Mouse (Mus musculus): Measurements from ENCODE around the gene Tcf7l1. TPM values are rescaled to one million over a fixed set of nuclear protein-coding genes. Genes with fewer than 3 reads are reported as not detected.

Gene Tcf7l1
- polyA plus RNA-seq, 1 experiment from 2014 or later, result 14.6 TPM

DNA sequence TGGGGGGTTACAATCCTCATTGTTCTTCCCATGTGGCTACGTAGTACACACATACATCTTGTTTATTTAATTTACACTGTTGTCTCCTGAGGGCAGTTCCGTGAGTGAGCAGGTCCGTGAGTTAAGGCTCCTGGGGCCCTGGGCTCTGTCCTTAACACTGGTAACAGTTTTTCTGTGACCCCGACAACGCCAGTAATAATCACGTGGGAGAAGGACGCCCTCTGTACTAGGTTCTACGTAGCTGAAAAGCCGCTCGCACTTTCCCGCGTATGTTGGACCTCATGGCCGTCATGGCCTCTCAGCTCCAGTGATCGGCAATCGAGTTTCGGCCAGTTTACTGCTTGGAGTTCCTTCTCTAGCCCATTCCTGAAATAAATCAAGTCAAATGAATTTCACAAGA, 6.4 kb upstream of the Tcf7l1 start:
- Histone ChIP-seq H3K4me3 (ENCODE audit: low read depth, low read length) (no peak overlapping the region), H3K9me3 (ENCODE audit: control insufficient read depth, low read length) (no peaks in the 10 kb centered on the region), H3K4me2 (no peak overlapping the region), H3K4me1 (replicated peaks; ENCODE audit: control insufficient read depth, insufficient read depth, low read length) (no peaks in the 10 kb centered on the region), H3K27ac (ENCODE audit: low read depth, low read length) (no peak overlapping the region), H3K9ac (ENCODE audit: low read depth, low read length) (no peak overlapping the region), H3K27me3 (replicated peaks; ENCODE audit: control insufficient read depth, insufficient read depth, low read length) (peaks cover 1% of the 10 kb centered on the region; the same call in 1 of the 2 replicates), H3K36me3 (ENCODE audit: control insufficient read depth, insufficient read depth, low read length) (no peaks in the 10 kb centered on the region)
- DNase-seq (ENCODE audit: low spot score) (no peak), ATAC-seq (replicated peaks; ENCODE audit: low FRiP score) (no peak)
- WGBS, result 59% methylated on average over 16 of the region's 16 CpGs

DNA sequence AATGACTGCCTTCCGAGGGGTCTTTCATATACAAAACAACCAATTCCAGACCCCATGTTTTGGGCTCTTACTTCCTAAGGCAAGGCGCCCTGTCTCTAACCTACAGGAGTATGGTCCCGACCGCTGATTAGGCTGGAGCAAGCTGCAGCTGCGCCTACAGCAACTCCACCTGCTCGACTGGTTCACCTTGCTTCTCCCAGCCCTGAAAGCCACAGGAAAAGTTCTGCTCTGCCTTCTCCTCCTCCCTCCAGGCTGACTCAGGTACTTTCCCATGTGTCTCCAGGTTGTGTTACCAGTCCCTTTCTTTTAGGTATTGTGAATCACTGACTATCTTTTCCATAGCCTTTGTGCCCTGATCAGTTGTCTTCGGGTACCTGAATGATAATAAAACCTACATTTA, 5.8 kb upstream of the Tcf7l1 start:
- WGBS, result 54% methylated on average over 7 of the region's 7 CpGs
- H3K4me2 ChIP-seq, result no peak overlapping the region
- no peak overlapping the region for H3K4me3 ChIP-seq (ENCODE audit: low read depth, low read length)
- no peaks in the 10 kb centered on the region for H3K4me1 ChIP-seq (replicated peaks; ENCODE audit: control insufficient read depth, insufficient read depth, low read length)
- H3K9me3 ChIP-seq (ENCODE audit: control insufficient read depth, low read length), result no peaks in the 10 kb centered on the region
- peaks cover 4% of the 10 kb centered on the region; the same call in 1 of the 2 replicates for H3K27me3 ChIP-seq (replicated peaks; ENCODE audit: control insufficient read depth, insufficient read depth, low read length)
- ATAC-seq (replicated peaks; ENCODE audit: low FRiP score), result no peak
- H3K9ac ChIP-seq (ENCODE audit: low read depth, low read length), result no peak overlapping the region
- H3K27ac ChIP-seq (ENCODE audit: low read depth, low read length), result no peak overlapping the region
- H3K36me3 ChIP-seq (ENCODE audit: control insufficient read depth, insufficient read depth, low read length), result no peaks in the 10 kb centered on the region
- no peak for DNase-seq (ENCODE audit: low spot score)

DNA sequence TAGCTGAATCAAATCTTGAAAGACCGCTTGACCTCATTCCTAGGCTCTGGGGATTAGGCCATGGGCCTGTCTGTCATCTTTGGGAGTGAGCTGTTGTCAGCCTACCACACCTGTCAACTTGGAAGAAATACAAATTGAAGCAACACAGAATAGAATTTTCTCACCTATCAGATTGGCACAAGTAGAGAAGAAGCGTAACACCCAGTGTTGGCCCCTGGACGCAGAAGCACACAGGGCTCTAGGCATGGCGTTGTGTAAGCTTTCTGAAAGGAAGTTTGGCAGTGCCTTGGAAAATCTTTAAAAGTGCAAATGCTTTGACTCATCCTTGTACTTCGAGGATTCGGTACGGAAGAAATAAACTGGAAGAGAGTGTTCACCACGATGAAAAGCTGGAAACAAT, 3.6 kb upstream of the Tcf7l1 start:
- no peak for DNase-seq (ENCODE audit: low spot score)
- H3K4me2 ChIP-seq, result no peak overlapping the region
- no peak overlapping the region for H3K9ac ChIP-seq (ENCODE audit: low read depth, low read length)
- ATAC-seq (replicated peaks; ENCODE audit: low FRiP score), result no peak
- no peak overlapping the region for H3K4me3 ChIP-seq (ENCODE audit: low read depth, low read length)
- peaks cover 21% of the 10 kb centered on the region for H3K27me3 ChIP-seq (replicated peaks; ENCODE audit: control insufficient read depth, insufficient read depth, low read length)
- no peaks in the 10 kb centered on the region for H3K36me3 ChIP-seq (ENCODE audit: control insufficient read depth, insufficient read depth, low read length)
- H3K27ac ChIP-seq (ENCODE audit: low read depth, low read length), result no peak overlapping the region
- H3K9me3 ChIP-seq (ENCODE audit: control insufficient read depth, low read length), result no peaks in the 10 kb centered on the region
- H3K4me1 ChIP-seq (replicated peaks; ENCODE audit: control insufficient read depth, insufficient read depth, low read length), result peaks cover 2% of the 10 kb centered on the region; the same call in 1 of the 2 replicates
- 92% methylated on average over 8 of the region's 8 CpGs for WGBS

DNA sequence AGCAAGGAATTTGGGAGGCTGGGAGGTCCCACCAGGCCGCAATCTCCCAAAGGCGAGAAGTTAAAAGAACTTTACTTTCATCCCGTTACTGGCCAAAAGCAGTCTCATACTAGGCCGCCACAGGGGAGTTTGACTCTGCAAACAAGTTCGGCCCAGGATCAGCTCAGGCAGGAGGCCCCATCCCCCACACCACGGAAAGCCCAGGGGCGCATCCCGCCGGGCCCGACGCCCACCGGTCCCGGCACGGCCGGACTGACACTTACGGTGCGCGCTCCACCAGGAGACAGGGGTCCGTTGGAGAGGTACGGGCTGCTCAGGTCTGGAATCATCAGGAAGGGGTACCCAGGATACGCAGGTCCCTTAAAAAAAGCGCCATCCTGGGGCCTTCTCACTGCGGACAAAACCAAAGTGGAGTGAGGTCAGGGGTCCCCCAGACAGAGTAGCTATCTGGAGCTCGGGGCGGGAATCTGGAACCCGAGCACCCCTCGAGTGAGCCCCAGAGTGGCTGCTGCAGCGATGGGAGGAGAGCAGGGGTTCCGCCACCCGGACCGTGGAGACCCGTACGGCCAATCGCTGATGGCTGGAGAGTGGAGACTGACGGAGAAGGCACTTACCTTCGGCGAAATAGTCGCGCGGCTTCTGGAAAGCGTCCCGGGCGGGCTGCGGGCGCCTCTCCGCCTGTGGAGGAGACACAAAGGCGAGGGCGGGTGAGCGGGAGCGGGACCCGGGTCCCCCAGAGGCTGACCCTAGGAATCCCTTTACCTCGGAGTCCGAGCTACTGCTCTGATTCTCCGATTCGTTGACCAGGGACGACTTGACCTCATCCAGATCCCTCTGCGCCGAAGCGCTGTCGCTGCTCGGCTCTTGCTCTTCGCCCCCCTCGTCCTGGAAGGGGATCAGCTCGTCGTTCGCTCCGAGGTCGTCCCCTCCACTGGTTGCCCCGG, 834 bp downstream of the Tcf7l1 start:
- H3K9me3 ChIP-seq (ENCODE audit: control insufficient read depth, low read length), result no peaks in the 10 kb centered on the region
- ATAC-seq (replicated peaks; ENCODE audit: low FRiP score), result peak; percentile 21
- H3K4me2 ChIP-seq, result peak overlapping the region; percentile 69
- H3K27me3 ChIP-seq (replicated peaks; ENCODE audit: control insufficient read depth, insufficient read depth, low read length), result peaks cover 34% of the 10 kb centered on the region
- H3K27ac ChIP-seq (ENCODE audit: low read depth, low read length), result peak overlapping the region; percentile 81
- 1% methylated on average over 69 of the region's 69 CpGs for WGBS
- no peaks in the 10 kb centered on the region for H3K36me3 ChIP-seq (ENCODE audit: control insufficient read depth, insufficient read depth, low read length)
- H3K9ac ChIP-seq (ENCODE audit: low read depth, low read length), result peak overlapping the region; percentile 68
- H3K4me3 ChIP-seq (ENCODE audit: low read depth, low read length), result peak overlapping the region; percentile 72
- H3K4me1 ChIP-seq (replicated peaks; ENCODE audit: control insufficient read depth, insufficient read depth, low read length), result peaks cover 2% of the 10 kb centered on the region; the same call in 1 of the 2 replicates
- peak; percentile 71 for DNase-seq (ENCODE audit: low spot score)

DNA sequence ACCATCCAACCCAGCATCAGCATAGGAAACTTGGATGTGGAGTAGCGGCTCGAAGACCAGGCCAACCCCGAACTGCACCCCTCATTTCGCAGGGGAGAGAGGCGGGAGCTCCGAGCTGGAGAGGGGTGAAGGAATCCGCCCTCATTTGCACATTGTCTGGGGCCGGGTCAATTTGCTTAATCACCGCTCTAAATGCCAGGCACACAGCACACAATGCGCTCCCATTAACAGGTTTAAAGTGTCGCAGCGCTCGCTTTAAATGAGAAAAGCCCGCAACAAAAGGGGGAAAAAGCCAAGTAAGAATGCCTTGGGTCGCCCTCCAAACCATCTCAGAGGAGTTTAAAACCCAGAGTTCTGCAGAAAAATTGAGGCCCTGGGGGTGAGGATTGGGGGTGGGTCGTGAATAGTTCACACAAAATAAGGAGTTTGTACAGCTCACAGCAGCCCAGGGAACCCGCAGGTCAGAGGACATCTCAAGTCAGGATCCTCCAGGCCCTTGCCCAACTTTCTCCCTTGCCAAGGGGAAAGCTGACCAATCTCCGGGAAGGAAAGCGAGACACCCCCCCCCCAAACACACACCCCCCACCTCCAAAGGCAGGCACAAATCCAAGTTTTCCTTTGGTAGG, 1.6 kb downstream of the Tcf7l1 start:
- Histone ChIP-seq H3K27ac (ENCODE audit: low read depth, low read length) (no peak overlapping the region), H3K9ac (ENCODE audit: low read depth, low read length) (peak overlapping the region; percentile 23; the same call in 1 of the 2 replicates), H3K4me2 (peak overlapping the region; percentile 69), H3K27me3 (replicated peaks; ENCODE audit: control insufficient read depth, insufficient read depth, low read length) (peaks cover 34% of the 10 kb centered on the region), H3K36me3 (ENCODE audit: control insufficient read depth, insufficient read depth, low read length) (no peaks in the 10 kb centered on the region), H3K9me3 (ENCODE audit: control insufficient read depth, low read length) (no peaks in the 10 kb centered on the region), H3K4me3 (ENCODE audit: low read depth, low read length) (peak overlapping the region; percentile 72), H3K4me1 (replicated peaks; ENCODE audit: control insufficient read depth, insufficient read depth, low read length) (peaks cover 2% of the 10 kb centered on the region; the same call in 1 of the 2 replicates)
- DNase-seq (ENCODE audit: low spot score), result no peak
- ATAC-seq (replicated peaks; ENCODE audit: low FRiP score), result no peak
- WGBS, result 18% methylated on average over 19 of the region's 19 CpGs

DNA sequence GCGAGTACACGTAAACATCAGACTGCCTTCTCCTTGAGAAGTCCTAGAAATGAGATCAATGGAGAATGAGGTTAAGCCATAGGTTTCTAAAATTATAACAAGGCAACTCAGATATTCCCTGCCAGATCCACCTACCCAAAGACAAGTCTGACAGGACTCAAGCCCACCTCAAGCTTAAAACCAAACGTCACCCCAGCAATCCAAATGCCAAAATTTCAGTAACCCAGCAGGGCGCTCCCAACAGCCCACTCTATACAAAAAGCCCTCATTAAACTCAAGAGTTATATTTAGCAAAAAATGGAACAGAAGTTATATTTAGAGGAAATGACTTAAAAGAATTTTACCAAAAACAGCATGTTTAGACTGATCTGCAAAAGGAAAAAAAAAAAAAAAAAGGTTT, 5.3 kb downstream of the Tcf7l1 start:
- no peak for ATAC-seq (replicated peaks; ENCODE audit: low FRiP score)
- WGBS, result 83% methylated on average over 4 of the region's 4 CpGs
- H3K9me3 ChIP-seq (ENCODE audit: control insufficient read depth, low read length), result no peaks in the 10 kb centered on the region
- H3K27me3 ChIP-seq (replicated peaks; ENCODE audit: control insufficient read depth, insufficient read depth, low read length), result peaks cover 24% of the 10 kb centered on the region
- peaks cover 3% of the 10 kb centered on the region for H3K36me3 ChIP-seq (ENCODE audit: control insufficient read depth, insufficient read depth, low read length)
- H3K9ac ChIP-seq (ENCODE audit: low read depth, low read length), result no peak overlapping the region
- H3K4me3 ChIP-seq (ENCODE audit: low read depth, low read length), result no peak overlapping the region
- H3K27ac ChIP-seq (ENCODE audit: low read depth, low read length), result no peak overlapping the region
- no peak for DNase-seq (ENCODE audit: low spot score)
- H3K4me2 ChIP-seq, result no peak overlapping the region
- 0 out of 2 replicates have a peak, but pooled peaks cover 2% of the 10 kb centered on the region for H3K4me1 ChIP-seq (replicated peaks; ENCODE audit: control insufficient read depth, insufficient read depth, low read length)

DNA sequence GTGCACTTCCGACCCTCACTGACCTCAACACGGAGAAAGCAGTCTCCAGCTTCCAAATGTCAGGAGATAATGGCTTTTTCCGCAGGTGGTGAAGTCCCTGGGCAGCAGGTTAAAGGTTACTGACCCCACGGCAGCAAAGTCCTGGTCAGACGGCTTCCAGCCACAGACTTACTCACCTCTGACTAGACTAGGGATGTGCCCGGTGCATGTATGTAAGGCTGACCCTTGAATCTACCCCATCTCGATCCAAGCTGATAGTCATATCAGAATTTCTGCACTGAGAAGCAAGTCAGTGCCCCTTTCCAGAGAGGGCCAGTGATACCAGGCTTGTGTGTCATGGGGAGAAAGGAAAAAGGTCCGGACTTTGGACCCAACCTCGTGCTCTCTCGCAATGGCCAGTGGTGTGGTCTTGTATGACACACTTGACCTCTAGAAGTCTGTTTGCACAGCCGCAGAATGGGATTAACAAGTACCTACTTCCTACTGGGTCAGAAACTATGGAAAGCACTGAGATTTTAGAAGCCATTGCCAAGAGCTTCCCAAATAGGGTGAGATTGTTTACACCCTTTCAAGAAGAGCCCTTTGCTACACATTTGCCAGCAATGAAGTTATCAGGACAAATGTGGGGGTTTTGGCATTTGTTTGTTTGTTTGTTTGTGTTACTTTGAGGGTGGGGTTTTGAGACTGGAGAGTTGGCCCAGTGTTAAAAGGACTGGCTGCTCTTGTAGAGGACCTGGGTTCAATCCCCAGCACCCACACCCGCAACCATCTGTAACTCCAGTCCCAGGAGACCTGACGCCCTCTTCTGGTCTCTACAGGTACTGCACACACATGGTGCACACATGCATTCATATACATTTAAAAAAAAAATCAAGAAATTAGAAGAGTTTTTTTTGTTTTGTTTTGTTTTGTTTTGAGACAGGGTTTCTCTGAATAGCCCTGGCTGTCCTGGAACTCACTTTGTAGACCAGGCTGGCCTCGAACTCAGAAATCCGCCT, 10.0 kb downstream of the Tcf7l1 start:
- H3K4me1 ChIP-seq (replicated peaks; ENCODE audit: control insufficient read depth, insufficient read depth, low read length), result 0 out of 2 replicates have a peak, but pooled peaks cover 2% of the 10 kb centered on the region
- H3K9me3 ChIP-seq (ENCODE audit: control insufficient read depth, low read length), result no peaks in the 10 kb centered on the region
- WGBS, result 77% methylated on average over 15 of the region's 15 CpGs
- H3K9ac ChIP-seq (ENCODE audit: low read depth, low read length), result no peak overlapping the region
- no peak for ATAC-seq (replicated peaks; ENCODE audit: low FRiP score)
- peaks cover 3% of the 10 kb centered on the region for H3K36me3 ChIP-seq (ENCODE audit: control insufficient read depth, insufficient read depth, low read length)
- DNase-seq (ENCODE audit: low spot score), result no peak
- no peaks in the 10 kb centered on the region for H3K27me3 ChIP-seq (replicated peaks; ENCODE audit: control insufficient read depth, insufficient read depth, low read length)
- no peak overlapping the region for H3K4me2 ChIP-seq
- H3K27ac ChIP-seq (ENCODE audit: low read depth, low read length), result no peak overlapping the region
- H3K4me3 ChIP-seq (ENCODE audit: low read depth, low read length), result no peak overlapping the region

DNA sequence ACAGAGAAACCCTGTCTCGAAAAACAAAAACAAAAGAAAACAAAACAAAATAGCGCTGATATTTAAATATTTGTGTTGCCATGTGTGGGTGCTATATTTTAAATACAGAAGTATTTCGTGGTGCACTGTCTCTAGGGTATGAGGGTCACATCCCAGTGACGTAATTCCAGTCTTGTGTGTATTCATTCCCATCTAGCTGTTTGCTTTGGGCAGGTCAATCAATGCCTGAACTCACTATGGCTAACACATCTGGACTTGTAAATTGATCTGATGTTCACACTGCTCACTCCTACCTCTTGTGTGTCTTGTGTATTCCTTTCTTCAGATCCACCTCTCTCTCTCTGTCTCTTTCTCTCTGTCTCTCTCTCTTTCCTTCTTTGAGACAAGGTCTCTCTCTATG, 11.8 kb downstream of the Tcf7l1 start:
- Histone ChIP-seq H3K27ac (ENCODE audit: low read depth, low read length) (no peak overlapping the region), H3K9ac (ENCODE audit: low read depth, low read length) (no peak overlapping the region), H3K4me1 (replicated peaks; ENCODE audit: control insufficient read depth, insufficient read depth, low read length) (0 out of 2 replicates have a peak, but pooled peaks cover 2% of the 10 kb centered on the region), H3K36me3 (ENCODE audit: control insufficient read depth, insufficient read depth, low read length) (peaks cover 3% of the 10 kb centered on the region), H3K4me2 (no peak overlapping the region), H3K4me3 (ENCODE audit: low read depth, low read length) (no peak overlapping the region), H3K9me3 (ENCODE audit: control insufficient read depth, low read length) (no peaks in the 10 kb centered on the region), H3K27me3 (replicated peaks; ENCODE audit: control insufficient read depth, insufficient read depth, low read length) (no peaks in the 10 kb centered on the region)
- no peak for ATAC-seq (replicated peaks; ENCODE audit: low FRiP score)
- DNase-seq (ENCODE audit: low spot score), result no peak
- 81% methylated on average over 4 of the region's 4 CpGs for WGBS

All from liver, embryonic 11.5 days (tissue).